In genomic region chr9:67832046-67832605, GRCm38 (mm10) we compare ENCODE assay signal across 8 mouse cellular contexts. TPM values are rescaled to one million over a fixed set of nuclear protein-coding genes. Genes with fewer than 3 reads are reported as not detected.
DNase-seq lines count a peak whose midpoint lies in the region; ATAC-seq and TF ChIP-seq lines count a peak whose summit lies in the region.

Gene C2cd4a, minus strand, starts transcription at chr9:67832330.

- peak within 1 kb of the TSS; percentile 77 for H3K9ac ChIP-seq in heart, embryonic 12.5 days
- H3K9ac ChIP-seq in limb, embryonic 14.5 days (ENCODE audit: low read depth, low read length, severe bottlenecking), result peak within 1 kb of the TSS; percentile 58
- H3K9ac ChIP-seq in neural tube, embryonic 12.5 days, result peak within 1 kb of the TSS; percentile 54

- peak within 1 kb of the TSS; percentile 99 for H3K4me2 ChIP-seq in heart, embryonic 12.5 days
- peak within 1 kb of the TSS; percentile 88 for H3K4me2 ChIP-seq in limb, embryonic 14.5 days (replicated peaks; ENCODE audit: low read depth, low read length, severe bottlenecking)
- H3K4me2 ChIP-seq in neural tube, embryonic 12.5 days (replicated peaks), result peak within 1 kb of the TSS; percentile 71

- WGBS in heart, embryonic 12.5 days, result 5% methylated on average over 20 of the region's 20 CpGs
- WGBS in limb, embryonic 14.5 days, result 2% methylated on average over 20 of the region's 20 CpGs
- WGBS in neural tube, embryonic 12.5 days, result 4% methylated on average over 20 of the region's 20 CpGs

- H3K27me3 ChIP-seq in heart, embryonic 12.5 days (replicated peaks), result peaks cover 43% of the 10 kb centered on the region
- H3K27me3 ChIP-seq in limb, embryonic 14.5 days (ENCODE audit: control insufficient read depth, insufficient read depth, low read length), result peaks cover 31% of the 10 kb centered on the region; the same call in 1 of the 2 replicates
- H3K27me3 ChIP-seq in neural tube, embryonic 12.5 days (replicated peaks), result peaks cover 49% of the 10 kb centered on the region

- peaks cover 9% of the 10 kb centered on the region for H3K4me1 ChIP-seq in heart, embryonic 12.5 days (replicated peaks)
- H3K4me1 ChIP-seq in limb, embryonic 14.5 days (ENCODE audit: control insufficient read depth, insufficient read depth, low read length), result peaks cover 6% of the 10 kb centered on the region; the same call in 1 of the 2 replicates
- peaks cover 12% of the 10 kb centered on the region for H3K4me1 ChIP-seq in neural tube, embryonic 12.5 days

- H3K36me3 ChIP-seq in heart, embryonic 12.5 days, result no peaks in the 10 kb centered on the region
- H3K36me3 ChIP-seq in limb, embryonic 14.5 days (ENCODE audit: control insufficient read depth, insufficient read depth, low read length), result no peaks in the 10 kb centered on the region
- H3K36me3 ChIP-seq in neural tube, embryonic 12.5 days, result no peaks in the 10 kb centered on the region

- TF ChIP-seq POLR2A in limb, embryonic 14.5 days (IDR thresholded peaks at IDR 0.05; ENCODE audit: borderline replicate concordance, extremely low read depth, insufficient read depth, insufficient read length), result no peak

- peak within 1 kb of the TSS; percentile 75 for H3K4me3 ChIP-seq in heart, embryonic 12.5 days
- peak within 1 kb of the TSS; percentile 56 for H3K4me3 ChIP-seq in limb, embryonic 14.5 days (replicated peaks; ENCODE audit: low read length)
- peak within 1 kb of the TSS; percentile 47 for H3K4me3 ChIP-seq in neural tube, embryonic 12.5 days

- no peak for ATAC-seq in heart, embryonic 12.5 days (ENCODE audit: insufficient number of reproducible peaks, low FRiP score)
- ATAC-seq in limb, embryonic 14.5 days (ENCODE audit: low FRiP score, low read depth), result no peak
- no peak for ATAC-seq in neural tube, embryonic 12.5 days (ENCODE audit: low FRiP score, low read depth)

- intact Hi-C loops in heart, postnatal 25 days (cut with DNase I), result no loop called here
- intact Hi-C loops in heart, postnatal 10 days (cut with DNase I), result no loop called here

- no peak for DNase-seq in heart, postnatal 25 days (ENCODE audit: low spot score)
- DNase-seq in embryo, embryonic 9.5 days (ENCODE audit: extremely low spot score), result peak; percentile 63
- peak; percentile 44 to 48 for DNase-seq in heart, postnatal 10 days
- DNase-seq in limb, embryonic 14.5 days (ENCODE audit: low spot score), result peak; percentile 76
- no peak for DNase-seq in B cell, adult 2 months
- DNase-seq in thymus, postnatal 10 days (ENCODE audit: low spot score in 2 of 2), result no peak

- no peak within 1 kb of the TSS for H3K27ac ChIP-seq in heart, embryonic 12.5 days (ENCODE audit: poor library complexity, severe bottlenecking)
- no peak within 1 kb of the TSS for H3K27ac ChIP-seq in limb, embryonic 14.5 days (replicated peaks; ENCODE audit: low read depth, low read length)
- no peak within 1 kb of the TSS for H3K27ac ChIP-seq in neural tube, embryonic 12.5 days

- peaks cover 2% of the 10 kb centered on the region; the same call in 1 of the 2 replicates for H3K9me3 ChIP-seq in heart, embryonic 12.5 days (replicated peaks)
- no peaks in the 10 kb centered on the region for H3K9me3 ChIP-seq in limb, embryonic 14.5 days (ENCODE audit: control insufficient read depth, low read length)
- H3K9me3 ChIP-seq in neural tube, embryonic 12.5 days, result no peaks in the 10 kb centered on the region

RNA-seq across cellular contexts. Expression of gene C2cd4a, which starts in this region (rescaled TPM):
- 0.22 and 0.28 TPM in 2 replicates for polyA plus RNA-seq in heart, embryonic 12.5 days (2016; fragmentation: Nextera tagmentation; extraction: Ambion mirVana)
- not detected for total RNA-seq in heart, postnatal 25 days (2021)
- total RNA-seq in heart, postnatal 10 days (2021), result not detected
- polyA plus RNA-seq in limb, embryonic 14.5 days (2012; rRNA removed), result 1.3 and 2.9 TPM in 2 replicates
- polyA plus RNA-seq in limb, embryonic 14.5 days (2014; fragmentation: Nextera tagmentation; extraction: Ambion mirVana), result 0.80 and 1.0 TPM in 2 replicates
- 0.27 and 0.42 TPM in 2 replicates for polyA plus RNA-seq in neural tube, embryonic 12.5 days (2016; fragmentation: Nextera tagmentation; extraction: Ambion mirVana)

Comparison
In these comparisons a context has a peak if more than half of its experiments do, and no peak if none do; other contexts are left out.
1. Peak in DNase-seq in heart, postnatal 10 days; RNA of the gene not detected or under 1 TPM.
2. DNase-seq: peak in embryo, embryonic 9.5 days (single experiment) and limb, embryonic 14.5 days (single experiment); none in heart, postnatal 25 days (single experiment), B cell, adult 2 months (0 of 2) and thymus, postnatal 10 days (0 of 2).
3. Peak in every context shown above with its lines, with median percentiles within 50 percentile points of each other: H3K4me2 ChIP-seq, H3K4me3 ChIP-seq and H3K9ac ChIP-seq.